Mouse (Mus musculus): ENCODE data around the gene Gm10959. TPM values are rescaled to one million over a fixed set of nuclear protein-coding genes. Genes with fewer than 3 reads are reported as not detected.

The Gm10959 gene
- total RNA-seq, 2 experiments from 2014 or later = not detected

DNA sequence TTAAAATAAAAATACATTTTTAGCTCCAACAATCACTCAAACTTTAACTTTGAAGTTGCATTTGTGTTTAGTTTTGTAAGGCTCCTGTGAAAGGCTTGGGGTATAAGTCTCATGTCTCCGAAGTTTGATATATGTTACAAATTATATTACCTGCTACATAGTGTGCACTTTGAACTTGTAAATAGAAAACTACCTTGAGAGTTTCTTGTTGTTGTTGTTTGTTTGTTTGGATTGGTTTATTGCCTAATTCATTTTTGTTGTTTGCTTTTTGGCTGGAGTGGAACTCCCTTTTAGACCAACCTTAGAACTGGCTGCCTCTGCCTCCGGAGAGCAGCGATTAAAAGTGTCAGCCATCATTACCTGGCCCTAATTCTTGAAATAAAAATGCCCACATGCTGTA is 24.4 kb downstream of the Gm10959 start, which contains the start of gene Fabp2:
TSS of gene Fabp2 (plus strand) at position 301 of the 400 bp plus-strand sequence.
- no peak for DNase-seq (ENCODE audit: low spot score in 2 of 2)

DNA sequence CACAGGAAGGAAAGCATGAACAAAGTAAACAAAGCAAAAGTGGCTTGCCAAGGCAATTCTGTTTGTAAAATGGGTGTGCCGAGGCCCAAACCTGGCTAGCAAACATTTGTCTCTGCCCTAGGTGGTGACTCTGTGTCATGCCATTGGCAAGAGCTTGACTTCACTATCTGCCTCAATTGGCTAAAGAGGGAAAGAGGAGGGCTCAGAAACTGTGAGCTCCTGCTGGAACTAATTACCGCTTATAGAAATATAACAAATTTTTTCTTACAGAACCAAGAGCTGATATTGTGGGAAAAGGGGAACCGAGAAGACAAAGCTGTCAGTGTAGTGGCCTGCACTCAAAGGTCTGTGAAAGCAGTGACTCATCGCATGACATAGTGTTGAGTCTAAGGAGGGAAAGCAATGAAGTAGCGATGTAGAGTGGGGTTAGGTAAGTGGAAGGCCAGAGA is 30.8 kb downstream of the Gm10959 start:
- no peak for DNase-seq (ENCODE audit: low spot score in 2 of 2)

DNA sequence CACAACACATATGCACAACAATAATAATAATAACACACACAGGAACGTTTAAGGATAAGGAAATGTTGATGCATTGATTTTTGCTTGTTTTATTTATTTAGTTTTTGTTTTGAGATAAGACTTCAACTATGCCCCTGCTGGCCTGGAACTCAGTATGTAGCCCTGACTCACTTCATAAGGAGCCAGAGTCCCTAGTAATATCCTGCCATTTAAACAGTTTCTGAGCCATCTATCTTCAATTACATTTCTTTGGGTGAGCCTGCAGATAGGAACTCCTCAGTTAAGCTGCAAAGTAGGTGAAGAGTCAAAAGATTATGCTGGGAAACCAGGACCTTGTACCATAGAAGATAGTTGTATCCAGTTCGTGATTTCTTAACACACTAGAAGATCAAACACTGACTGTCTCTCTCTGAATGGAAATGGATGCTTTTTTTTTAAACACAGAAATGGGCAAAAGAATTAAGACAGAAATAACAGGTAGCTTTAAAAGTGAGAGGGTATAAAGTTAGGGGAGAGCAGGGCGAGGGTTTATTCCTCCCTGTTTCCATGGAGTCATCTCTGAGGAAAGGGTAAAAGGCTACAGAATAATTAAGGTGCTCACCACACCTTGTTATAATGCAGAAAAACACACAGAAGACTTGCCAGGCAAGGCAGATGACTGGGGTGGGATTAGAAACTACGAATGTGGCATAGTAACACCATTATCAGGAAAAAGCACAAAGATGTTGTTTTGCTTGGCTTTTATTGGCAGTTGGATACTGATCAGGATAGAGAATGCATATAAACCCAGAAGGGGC is 31.5 kb downstream of the Gm10959 start:
- no peak for DNase-seq (ENCODE audit: low spot score in 2 of 2)

DNA sequence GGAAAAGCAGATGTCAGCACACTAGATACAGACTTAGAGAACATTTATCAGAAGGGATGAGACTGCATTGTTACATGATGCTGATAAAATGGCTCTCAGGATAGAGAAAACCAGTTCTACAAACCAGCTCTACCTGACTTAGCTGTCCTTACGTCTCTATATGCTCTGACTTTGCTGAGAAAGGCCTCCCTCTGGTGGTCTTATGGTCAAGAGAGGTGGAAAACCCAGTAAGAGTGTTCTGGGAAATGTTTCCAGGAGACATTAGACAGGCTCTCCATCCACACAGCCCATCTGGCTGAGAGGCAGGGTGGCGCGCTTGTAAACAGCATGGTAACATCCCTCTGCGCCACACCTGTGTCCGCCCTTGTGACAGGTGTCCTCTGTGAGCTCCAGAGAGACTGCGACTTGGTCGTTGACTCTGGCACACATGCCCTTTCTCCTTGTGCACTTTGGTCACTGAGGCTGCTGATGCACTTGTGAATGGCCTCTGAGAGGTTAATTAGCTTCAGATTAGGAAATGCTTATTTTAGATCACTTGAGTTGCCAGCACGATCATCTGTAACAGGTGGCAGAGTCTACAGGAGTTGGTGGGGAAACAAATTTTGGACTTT is 40.4 kb downstream of the Gm10959 start:
- DNase-seq (ENCODE audit: low spot score in 2 of 2) = no peak

DNA sequence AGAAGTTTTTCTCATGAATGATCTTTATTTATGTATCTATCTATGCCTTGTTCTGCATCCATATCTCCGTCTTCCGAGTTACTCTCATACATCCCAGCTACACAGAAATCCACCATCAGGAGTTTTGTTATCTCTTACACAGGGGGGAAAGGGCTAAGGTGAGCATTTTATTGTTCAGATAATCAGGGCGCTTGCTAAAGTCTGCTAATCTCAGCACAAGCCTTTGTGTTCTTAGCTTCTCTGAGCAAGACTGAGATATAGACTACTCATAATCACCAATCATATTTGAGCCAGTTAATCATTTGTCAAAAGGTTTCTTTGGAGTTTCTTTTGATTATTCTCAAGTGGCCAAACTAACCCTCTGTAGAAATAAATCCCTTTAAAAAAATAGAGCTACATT is 41.6 kb downstream of the Gm10959 start:
- no peak for DNase-seq (ENCODE audit: low spot score in 2 of 2)

DNA sequence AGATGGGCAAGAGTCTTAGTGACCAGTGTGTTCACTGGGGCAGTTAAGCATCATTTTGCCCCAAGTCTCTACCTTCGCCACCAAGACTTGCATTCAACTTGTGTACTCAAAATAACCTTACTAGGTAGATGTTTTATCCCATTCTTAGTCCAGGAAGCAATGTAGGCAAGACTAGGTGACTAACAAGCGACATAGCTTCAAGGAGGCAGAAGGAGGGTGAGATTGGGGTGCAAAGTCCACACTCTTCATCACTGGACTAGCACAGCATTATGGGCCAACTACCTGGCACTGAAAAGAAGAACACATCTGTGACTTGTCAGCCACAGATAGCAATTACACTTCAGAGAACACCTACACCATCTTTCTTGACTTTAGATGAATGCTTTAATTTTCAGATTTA is 42.3 kb downstream of the Gm10959 start:
- no peak for DNase-seq (ENCODE audit: low spot score in 2 of 2)

DNA sequence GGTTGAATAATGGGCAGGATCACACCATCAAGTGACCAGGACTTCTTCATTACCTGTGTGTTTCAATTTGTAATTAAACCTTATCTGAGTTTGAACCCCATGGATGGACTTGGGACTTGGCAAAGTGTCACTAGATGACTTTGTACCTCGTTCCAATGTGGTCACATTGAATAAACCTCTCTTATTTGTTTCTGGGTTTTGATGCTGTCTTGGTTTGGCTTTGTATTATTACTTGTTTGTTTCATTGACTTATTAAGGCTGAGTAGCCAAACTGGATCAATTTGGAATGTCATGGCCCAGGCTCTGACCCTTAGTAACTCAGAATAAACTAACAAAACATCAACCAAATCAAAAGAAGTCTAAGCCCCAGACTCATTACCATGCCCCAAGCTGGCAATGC is 47.6 kb downstream of the Gm10959 start:
- DNase-seq (ENCODE audit: low spot score in 2 of 2) = no peak

DNA sequence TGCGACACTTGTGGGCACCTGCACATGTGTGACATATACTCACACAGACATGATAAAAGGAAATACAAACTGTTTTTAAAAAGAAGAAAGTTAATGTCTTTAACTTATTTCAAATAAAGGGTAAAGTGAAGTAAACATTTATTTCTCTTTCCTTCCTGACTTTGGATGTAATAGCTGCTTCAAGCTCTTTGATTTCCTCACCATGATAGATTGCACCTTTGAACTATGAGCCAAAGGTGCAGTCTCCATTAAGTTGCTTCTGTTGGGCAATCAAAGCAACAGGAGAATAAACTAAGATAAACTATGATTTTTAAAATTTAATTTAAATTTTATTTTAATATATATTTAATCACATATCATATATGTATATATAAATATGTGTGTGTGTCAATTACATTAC is 50.9 kb downstream of the Gm10959 start:
- DNase-seq (ENCODE audit: low spot score in 2 of 2) = no peak

DNA sequence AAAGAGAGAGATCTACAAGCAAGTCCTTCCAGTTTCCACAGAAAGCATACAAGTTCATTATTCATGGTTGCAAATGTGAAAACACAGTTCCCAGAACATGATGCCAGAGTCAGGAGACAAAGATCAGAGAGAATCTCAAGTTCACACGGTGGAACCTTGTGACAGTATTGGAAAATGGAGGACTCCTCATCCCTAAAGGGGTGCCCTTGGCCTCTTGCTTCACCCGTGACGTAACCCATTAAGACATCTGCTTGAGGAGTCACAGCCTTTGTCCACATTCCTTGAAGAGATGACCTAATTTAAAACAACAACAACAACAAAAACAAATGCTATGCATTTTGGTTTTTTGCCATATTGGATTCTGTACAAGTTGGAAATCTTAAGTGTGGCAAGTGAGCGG is 54.1 kb downstream of the Gm10959 start:
- DNase-seq (ENCODE audit: low spot score in 2 of 2) = no peak

Other genes starting within 250 kb of the Gm10959 start
- gene Pde5a, start 190.4 kb downstream of the Gm10959 start, total RNA-seq (2021) = 10 to 100 TPM in 1 of 2 experiments, 1 to 10 TPM in 1; 8.7 to 15.7 TPM
- gene Fabp2, start 24.3 kb downstream of the Gm10959 start, total RNA-seq (2021) = not detected
- 10 to 100 TPM; 51.0 to 52.6 TPM for gene 1810037I17Rik, start 4.8 kb upstream of the Gm10959 start, total RNA-seq (2021)
- gene Usp53, start 65.2 kb upstream of the Gm10959 start, total RNA-seq (2021) = 10 to 100 TPM; 23.7 to 26.0 TPM
- not detected for gene Myoz2, start 115.7 kb upstream of the Gm10959 start, total RNA-seq (2021)